Mouse (Mus musculus) brain, embryonic 14.5 days (tissue): Measurements from ENCODE around the gene Gucd1.

Experiments
- CTCF ChIP-seq: fragments of 200-500 bp; IDR thresholded peaks from 2 replicates; pipeline ENCODE4 v1.5.1; 2012; ENCODE audit warnings: inconsistent platforms, mild to moderate bottlenecking, moderate library complexity, borderline replicate concordance; ENCODE audit not compliant: insufficient read depth, insufficient read length; ENCODE audit errors: extremely low read depth
- POLR2A ChIP-seq: fragments of 200-500 bp; IDR thresholded peaks from 2 replicates; pipeline ENCODE4 v1.6.1; 2012; ENCODE audit warnings: mild to moderate bottlenecking, inconsistent platforms, borderline replicate concordance; ENCODE audit not compliant: poor library complexity, insufficient read depth, insufficient read length, severe bottlenecking; ENCODE audit errors: extremely low read depth

- TF ChIP-seq CTCF (no peak), POLR2A (no peak)
Measured at GRCm38 (mm10) chr10:75417363-75418042, 100.3 kb downstream of the Gucd1 start.
